Mouse (Mus musculus): Measurements from ENCODE around the gene Erp27.

DNA sequence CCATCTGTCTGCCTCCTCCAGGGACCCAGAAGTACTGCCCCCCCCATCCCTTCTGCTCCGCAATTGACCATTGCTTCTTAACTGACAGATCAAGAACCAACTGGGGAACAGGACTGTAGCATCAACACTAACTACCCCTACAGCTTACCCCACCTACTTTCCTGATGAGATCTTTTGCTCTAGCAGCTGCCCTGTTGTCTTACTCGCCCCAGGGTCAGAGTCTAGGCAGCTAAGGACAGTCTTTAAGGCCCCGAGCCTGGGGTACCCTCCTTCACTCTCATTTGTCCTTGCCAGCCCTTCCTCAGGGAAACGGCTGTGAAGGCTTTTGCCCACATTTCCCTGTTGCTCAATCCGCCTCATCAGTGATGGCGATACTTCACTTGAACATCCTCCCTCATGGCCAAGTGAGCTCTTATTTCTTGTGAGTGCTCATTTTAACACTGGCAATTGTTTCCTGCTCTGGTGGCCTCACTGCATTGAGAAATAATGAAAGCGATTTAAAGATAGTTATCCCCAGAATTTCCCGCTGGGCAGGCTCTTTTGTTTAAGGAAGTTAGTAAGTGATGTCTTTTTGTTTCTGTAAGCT lies 18.0 kb downstream of the Erp27 start:
- TF ChIP-seq CTCF (conservative IDR thresholded peaks at IDR 0.05; ENCODE audit: low read length) (no peak), POU5F1 (IDR thresholded peaks at IDR 0.05; ENCODE audit: borderline replicate concordance, low read length) (no peak)
